Mouse (Mus musculus) ES-CJ7 (cell line): ENCODE measurements around the gene Mboat7.
A peak's percentile ranks its signal among the peaks of the same experiment; 100 is the strongest.
"Not testable (repeated sequence)": the region's sequence is repeated elsewhere in the genome, so short reads cannot be mapped to it uniquely, and the experiment has no call there.

Source experiments
- DNase-seq: peaks from one replicate; pipeline ENCODE4 v3.0.0; 2011; ENCODE audit warnings: low read depth, low spot score

Mboat7 gene

DNA sequence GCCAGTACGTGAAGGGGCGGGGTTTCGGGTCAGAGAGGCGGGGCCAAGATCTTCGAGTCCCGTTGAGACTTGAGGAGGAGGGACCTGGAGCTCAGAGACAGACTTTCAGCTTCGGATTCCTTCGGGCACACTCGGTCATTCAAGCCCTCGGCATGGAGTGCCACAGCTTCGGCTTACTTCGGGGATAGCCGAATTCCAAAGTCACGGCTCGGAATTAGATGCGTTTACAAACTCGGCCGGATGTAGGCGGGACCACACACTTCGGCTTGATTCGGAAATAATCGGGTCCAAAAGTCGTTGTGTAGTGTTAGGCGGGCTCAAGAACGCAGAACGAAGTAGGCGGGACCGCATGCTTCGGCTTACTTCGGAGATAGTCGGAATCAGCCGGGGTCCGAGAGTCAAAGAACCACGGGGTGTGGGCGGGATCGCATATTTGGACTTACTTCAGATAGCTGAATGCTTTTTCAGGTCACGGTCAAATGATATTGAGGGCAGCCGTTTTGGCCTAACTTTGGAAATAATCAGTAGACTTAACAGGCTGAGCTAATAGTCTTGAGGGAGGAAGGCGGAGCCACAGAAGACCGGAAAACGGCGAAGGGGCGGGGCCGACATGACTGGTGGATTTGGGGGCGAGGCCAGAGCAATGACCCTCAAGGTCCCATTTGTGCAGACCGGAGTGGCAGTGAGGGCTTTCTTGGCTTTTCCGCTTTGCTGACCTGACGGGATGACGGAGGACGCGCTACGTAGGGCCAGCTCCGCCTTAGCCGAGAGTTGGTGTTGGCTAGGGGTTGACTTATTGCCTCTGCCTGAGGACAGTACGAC, at the start of gene Mboat7:
Mboat7 (minus strand) TSS at position 537 of the 822 bp plus-strand sequence.
- DNase-seq = peak; percentile 96

DNA sequence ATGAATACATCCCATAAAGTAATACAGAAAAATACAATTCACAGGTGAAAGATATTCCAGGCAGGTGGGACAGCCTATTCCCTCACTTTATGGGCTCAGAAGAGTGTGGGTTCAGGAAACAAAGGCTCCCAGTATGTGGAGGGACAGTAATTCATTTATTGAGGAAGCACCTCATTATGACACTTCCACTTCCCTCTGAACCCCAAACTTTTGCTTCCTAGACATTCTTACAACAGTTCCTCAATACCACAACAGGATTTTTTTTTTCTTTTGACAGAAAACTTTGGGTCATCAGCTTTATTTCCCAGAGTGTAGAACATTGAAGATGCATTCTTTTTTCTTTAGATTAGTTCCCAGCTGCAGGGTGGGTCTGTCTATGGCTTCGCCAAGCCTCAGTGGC, 39.4 kb upstream of the Mboat7 start:
- not testable (repeated sequence) for DNase-seq

DNA sequence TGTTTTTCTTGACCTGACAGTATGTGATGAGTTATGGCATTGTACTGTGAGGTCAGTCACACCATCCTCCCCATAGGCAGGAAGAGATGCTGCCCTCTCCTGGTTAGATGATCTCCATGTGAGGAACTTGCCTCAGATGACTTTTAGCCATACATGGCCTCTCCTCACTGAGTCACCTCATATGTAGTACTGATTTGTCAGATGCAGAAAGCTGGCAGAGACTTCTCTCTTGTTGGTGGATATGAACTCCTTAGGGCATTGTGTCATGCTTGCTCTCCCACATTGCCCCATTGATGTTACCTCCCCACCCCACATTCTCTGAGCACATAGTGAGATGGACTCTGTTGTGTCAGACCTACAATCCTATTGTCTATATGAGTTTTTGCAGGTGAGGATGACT, 32.1 kb upstream of the Mboat7 start:
- DNase-seq = not testable (repeated sequence)

DNA sequence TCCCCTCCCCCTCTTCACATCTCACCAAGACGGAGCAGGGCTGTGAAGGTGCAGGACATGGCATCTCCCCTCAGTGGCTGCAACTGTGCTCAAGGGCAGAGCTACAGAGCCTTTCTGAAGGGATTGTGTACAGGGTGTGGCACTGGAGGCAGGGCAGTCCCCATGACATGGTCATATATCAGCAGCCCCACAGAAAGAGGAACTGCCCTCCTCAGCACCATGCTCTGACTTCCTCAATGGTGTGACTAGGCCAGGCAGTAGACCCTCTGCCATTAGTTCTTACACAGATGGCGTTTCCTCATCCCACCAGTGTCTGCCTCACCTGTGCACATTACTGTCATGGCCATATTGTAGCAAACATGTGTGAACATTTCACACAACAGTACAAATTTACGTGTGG, 26.9 kb upstream of the Mboat7 start, which contains the start of gene Pirb:
Pirb (minus strand) TSS at position 124 of the 400 bp plus-strand sequence.
- not testable (repeated sequence) for DNase-seq

DNA sequence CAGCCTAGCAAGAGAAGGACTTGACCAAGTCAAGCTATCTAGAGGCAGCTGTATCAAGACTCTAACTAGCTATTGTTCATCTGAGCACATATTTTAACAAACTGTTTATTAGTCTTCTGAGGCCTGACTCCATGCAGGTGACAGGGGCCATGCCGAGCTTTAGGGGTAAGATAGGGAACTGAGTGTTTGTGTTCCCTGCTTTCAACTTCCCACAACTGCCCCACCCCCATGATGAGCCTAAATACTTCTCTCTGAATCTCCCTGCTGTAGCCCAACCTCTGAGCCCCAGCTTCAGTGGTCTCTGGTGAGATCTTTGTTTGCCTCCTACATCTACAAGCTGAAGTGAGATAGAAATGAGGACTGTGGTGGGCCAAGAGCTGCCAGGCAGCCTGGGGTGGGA, 21.9 kb upstream of the Mboat7 start:
- no peak for DNase-seq

DNA sequence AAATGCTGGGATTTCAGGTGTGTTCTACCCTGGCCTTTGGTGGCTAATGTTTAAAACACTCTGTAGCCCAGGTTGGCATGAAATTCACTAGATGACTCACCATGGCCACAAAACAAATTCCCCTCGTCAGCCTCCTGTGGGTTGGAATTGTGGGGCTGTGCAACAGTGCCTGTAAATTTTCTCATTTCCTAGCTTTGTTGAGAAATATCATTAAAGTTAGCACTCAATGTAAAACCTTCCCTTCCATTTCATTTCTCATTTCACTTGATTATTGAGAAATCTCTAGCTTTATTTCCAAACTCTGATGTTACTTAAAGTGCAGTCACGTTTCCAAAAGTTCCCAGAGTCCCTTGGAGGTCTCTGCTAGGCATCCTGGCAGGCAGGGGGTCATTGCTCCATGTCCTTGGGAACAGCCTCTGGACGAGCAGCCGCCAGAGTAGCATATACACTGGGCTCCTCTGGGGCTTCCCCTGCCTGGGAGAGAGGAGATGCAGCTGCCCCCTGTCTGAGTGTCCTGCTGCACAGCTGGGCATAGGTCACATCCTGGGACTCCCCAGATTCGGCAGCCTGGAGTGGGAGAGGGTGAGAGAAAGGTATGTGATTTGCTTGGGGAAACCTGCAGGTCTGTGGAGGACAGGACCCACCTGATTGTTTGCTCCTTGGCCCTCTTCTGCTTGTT, 19.1 kb upstream of the Mboat7 start:
- no peak for DNase-seq

DNA sequence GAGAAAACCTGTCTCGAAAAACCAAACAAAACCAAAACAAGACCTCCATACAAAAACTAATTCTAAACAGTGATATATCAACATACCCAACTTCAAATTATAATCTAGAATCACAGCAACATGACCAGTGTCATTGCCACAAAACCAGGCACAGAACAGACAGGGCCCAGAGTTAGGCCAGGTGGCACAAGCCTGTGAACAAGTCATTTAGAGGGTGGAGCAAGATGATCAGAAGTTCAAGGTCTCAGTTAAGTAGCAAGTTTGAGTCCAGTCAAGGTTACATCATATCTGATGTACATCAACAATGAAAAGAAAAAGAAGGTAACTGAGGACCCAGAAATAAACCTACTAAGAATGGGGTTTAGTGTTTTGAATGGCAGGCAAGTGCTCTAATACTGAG, 15.7 kb upstream of the Mboat7 start:
- peak; percentile 51 for DNase-seq

DNA sequence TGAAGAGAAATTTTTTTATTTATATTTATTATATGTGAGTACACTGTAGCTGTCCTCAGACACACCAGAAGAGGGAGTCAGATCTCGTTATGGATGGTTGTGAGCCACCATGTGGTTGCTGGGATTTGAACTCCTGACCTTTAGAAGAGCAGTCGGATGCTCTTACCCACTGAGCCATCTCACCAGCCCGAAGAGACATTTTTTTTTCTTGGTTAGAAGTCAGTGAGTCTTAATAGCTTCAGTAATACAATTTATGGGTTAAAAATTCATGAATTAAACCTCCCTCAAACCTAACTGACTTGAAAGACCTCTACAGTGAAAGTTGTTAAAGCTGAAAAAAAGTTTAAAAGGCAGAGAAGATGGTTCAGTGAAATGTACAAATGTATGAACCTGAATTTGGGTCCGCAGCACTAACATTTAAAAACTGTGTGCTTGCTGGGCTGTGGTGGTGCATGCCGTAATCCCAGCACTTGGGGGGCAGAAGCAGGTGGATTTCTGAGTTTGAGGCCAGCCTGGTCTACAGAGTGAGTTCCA, 15.2 kb upstream of the Mboat7 start:
- DNase-seq = not testable (repeated sequence)

DNA sequence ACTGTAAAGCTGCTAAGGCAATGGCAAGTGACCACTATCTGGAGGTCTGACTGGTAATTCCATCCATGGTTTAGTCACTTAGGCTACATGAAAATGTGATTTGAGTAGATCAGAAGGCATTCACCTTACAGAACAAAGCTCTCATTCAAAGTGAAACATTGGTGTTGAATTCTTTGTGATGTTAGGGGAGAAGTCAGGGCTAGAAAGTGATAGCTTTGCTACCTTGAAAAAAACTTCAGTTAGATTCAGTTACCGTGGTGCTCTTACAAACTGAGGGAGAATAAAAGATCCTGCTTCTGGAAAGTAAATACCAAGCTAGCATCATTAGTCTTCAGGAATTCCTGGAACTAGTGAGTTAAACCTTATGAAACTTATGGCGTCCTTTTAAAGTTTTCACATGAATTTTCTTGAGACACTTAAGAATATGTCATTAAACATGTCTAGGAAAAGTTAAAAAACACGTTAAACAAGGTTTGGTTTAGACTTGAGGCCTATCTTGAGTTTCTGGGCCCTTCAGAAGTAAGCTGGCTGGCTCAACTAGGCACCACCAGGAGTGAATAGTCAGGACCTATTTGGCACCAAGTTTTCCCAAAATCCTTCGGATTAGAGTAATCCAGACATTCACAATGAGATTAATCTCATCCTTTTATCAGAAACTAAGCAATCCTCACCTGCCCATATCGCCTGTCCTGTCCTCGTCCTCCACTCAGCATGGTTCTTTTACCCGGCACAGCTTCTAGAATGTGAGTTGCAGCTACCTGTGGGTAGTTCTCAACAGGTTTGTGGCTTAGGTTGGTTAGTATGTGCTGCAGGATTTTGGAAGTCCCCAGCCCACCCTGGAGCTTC, 14.5 kb upstream of the Mboat7 start:
- peak; percentile 43 for DNase-seq

DNA sequence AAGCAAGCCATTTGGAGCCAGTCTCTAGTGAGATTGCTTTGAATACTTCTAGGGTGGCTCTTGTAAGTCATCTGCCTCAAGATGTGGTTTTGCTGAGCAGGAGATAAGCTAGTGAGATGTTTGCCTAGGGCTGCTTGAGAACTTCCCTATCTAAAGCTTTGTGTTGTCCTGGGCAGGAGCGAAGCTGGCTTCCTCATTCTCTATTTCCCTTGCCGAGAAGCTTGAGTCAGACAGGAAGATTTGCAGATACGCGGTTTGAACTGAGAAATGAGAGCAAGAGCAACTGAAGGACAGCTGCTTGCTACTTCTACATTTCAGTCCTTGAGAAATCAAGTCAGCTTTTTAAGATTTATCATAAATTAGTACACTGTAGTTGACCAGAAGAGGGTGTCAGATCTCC, 13.7 kb upstream of the Mboat7 start:
- peak; percentile 41 for DNase-seq

DNA sequence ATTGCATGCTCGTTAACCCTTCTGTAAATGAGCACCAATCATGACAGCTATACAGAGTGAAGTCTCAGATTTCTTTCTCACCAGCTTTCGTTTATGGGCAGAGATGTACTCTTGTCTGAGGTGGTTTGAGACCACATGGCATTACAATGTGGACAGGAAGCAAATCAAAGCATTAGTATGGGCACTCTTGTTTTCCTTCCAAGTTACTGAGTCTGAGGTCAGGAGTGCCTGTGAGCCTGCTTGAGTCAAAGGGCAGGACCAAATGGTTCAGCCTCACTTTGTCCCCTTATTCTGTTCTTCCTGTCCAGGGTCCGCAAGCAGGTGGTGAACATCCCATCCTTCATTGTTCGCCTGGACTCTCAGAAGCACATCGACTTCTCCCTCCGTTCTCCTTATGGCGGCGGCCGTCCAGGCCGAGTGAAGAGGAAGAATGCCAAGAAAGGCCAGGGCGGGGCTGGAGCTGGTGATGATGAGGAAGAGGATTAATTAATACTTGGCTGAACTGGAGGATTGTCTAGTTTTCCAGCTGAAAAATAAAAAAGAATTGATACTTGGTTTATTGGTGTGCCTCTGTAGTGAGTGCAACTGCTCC, 13.1 kb upstream of the Mboat7 start:
- peak; percentile 22 for DNase-seq

DNA sequence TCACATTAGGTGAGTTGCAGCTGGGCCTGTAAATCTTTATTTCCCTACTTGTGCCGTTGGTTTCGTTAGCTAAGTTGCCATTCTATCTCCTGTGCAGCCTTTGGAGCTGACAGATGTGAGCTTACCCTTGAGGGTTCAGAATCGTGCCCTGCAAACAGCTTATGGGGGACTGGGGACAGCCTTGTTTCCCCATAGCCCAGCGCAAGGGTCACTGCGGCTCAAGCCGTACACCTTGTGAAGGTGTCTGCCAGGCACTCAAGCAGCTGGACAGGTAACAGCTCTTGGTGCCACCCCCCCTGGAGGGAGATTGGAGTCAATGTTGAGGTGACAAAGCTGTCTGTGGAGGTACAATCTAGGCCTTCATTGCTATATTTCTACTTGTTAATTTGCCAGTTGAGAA, 12.6 kb upstream of the Mboat7 start:
- no peak for DNase-seq

DNA sequence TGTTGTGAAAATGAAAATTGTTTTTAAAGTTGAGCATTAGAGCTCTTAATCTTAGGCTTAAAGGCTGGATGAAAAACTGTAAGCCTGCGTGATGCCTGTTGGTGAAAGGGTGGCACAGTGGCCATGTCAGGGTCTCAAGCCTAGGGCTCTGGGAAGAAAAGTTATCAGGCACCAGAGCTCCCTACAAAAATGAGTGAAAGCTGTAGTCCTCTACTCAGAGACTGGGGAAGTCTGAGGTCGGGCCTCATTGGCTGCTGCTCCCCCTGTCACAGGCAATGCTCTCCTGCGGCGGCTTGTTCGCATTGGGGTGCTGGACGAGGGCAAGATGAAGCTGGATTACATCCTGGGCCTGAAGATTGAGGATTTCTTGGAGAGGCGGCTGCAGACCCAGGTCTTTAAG, 12.1 kb upstream of the Mboat7 start:
- DNase-seq = not testable (repeated sequence)

DNA sequence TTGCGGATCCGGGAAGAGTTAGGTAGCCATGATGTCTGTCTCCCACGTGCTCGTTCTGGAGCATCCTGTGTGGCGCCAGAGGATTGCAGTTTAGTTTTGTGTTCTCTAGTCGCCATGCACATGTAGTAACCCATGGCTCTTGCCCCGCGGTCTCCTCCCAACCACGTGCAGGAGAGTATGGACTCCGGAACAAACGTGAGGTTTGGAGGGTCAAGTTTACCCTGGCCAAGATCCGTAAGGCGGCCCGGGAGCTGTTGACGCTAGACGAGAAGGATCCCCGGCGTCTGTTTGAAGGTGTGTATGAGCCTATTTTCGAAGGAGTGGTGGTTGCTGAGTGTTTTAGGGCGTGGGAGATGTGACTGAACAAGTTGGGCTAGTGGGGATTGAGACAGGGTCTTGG, 11.2 kb upstream of the Mboat7 start:
- peak; percentile 49 for DNase-seq

DNA sequence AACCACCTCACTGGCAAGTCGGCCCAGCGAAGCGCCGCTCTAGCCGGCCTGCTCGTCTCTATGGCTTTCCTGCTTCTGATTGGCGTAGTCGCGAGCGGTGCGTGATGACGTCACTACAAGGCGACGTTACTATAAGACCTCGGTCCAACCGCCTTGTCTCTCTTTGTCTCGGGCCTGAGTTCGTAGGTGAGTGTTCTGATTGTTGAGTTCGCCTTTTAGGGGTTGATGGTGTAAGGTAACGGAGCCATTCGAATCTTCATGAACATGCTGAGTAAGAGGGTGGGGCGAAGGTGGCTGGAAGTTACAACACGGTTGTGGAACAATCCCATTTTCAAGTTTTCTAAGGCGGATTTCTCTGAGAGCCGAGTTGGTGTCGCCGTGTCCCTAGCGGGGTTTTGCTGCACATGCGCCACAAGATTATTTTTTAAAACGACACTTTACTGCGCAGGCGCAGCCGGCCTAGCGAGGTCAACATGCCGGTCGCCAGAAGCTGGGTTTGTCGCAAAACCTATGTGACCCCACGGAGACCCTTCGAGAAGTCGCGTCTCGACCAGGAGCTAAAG, 10.6 kb upstream of the Mboat7 start, which contains the start of gene Rps9:
Rps9 (plus strand) TSS at position 115 of the 563 bp plus-strand sequence.
- DNase-seq = peak; percentile 98

DNA sequence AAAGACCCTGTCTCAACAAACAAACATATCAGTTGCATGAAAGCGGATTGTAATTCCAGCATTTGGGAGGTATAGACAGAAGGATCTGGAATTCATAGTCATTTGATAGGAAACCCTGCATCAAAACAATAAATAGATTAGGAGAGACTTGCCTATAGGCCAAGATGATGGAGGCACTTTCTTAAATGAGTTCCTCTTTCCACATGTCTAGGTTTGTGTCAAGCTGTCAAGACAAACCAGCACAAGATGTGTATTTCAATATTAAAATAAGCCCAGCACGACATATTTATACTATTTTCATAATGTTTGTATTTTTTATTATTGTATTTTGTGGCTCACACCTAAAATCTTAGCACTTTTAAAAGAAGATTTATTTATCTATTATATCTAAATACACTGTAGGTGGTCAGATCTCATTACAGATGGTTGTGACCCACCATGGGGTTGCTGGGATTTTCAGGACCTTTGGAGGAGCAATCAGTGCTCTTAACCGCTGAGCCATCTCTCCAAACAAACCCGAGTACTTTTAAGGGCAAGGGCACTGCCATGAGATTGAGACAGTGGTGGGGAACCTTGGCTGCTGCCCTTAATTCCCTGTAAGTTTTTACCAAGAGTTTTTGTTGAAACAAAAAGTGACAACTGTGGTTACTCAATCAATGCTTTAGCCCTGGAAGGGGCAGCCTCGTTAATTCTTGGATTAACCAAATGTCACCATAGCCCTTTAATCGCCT, 10.0 kb upstream of the Mboat7 start:
- DNase-seq = no peak

DNA sequence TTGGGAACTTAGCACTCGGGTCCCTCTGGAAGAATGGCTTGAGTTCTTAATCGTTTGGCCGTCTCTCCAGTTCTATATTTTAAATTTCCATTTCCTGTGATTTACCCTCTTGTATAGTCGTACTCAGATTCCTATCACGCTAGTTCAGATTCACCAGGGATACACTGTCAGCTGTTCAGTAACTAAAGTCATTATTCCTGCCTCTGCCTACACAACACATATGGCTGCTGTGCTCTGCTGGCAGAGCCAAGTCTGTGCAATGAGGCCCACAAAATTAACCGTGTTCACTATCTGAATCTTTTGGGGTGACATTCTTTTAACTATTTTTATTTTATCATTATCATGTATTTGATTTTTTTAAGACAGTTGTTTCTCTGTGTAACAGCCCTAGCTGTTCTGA, 5.1 kb upstream of the Mboat7 start:
- DNase-seq = no peak

DNA sequence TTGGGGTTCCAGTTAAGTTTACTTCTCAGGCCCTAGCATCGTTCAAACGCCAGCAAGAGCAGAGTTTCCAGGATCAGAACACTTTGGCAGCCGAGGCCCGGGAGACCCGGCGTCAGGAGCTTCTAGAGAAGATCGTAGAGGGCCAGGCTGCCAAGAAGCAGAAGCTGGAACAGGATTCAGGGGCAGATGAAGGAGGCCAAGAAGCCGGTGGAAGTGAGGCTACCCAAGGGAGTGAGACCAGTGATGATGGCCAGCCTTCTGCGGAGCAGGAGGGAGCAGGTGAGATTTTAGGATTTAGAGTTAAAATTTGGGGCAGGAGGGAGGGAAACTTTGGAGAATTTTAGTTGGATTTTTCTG, 1.6 kb upstream of the Mboat7 start:
- DNase-seq = not testable (repeated sequence)

DNA sequence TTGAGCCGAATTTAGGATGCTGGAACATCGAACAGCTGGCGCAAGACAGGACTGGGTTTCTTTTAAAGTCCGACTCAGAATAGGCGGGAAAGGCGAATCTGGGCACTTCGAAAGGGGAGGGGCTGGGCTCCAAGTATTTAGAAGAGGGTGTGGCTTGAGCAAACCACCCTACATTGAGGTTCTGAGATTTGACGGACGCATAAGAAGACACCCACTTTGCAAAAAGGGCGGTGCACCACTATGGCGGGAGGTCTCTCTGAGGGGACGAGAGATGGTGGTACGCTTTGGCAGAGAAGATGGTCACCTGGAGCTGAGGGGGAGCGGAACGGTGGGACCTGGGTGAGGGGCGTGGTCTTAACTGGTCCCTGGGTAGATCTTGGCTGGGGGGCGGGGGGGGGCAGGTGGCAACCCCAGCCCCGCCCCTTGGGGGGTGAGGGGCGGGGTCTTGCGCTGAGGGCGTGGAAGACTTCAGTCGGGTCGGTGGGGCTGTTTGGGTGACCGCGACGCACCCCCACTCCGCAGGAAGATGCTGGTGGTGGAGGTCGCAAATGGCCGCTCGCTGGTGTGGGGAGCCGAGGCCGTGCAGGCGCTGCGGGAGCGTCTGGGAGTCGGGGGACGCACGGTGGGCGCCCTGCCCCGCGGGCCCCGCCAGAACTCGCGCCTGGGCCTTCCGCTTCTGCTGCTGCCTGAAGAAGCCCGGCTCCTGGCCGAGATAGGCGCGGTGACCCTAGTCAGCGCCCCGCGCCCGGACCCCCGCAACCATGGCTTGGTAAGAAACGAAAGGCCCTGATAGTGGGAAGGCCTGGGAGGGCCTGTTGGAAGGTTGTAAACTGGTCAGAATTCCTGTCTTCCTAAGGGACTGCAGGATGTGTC, 989 bp upstream of the Mboat7 start:
- peak; percentile 94 for DNase-seq

DNA sequence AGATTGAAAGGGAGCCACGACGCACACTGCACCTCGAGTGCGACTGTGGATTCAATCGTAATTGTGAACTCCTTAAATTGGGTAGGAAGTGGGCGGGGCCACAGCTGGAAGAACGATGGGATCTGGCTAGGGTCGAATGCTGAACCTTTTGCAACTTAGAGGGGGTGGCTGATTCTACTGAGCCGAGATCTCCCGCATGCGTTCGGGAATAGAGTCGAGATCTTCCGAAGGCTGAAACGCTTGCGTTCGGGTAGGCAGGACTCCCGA, 419 bp upstream of the Mboat7 start:
- no peak for DNase-seq
